Mouse (Mus musculus) MEL (cell line): ENCODE measurements around the gene Snx10. TPM values are rescaled to one million over a fixed set of nuclear protein-coding genes. Genes with fewer than 3 reads are reported as not detected.

ENCODE experiments used
- DNase-seq: peaks from one replicate; pipeline ENCODE4 v3.0.0; 2011; ENCODE audit warnings: low read depth, low spot score
- H3K27ac ChIP-seq: 2 replicates; pipeline ENCODE4 v1.5.1; 2012; ENCODE audit warnings: low read depth, mild to moderate bottlenecking, control low read depth, low read length, moderate library complexity; ENCODE audit not compliant: control insufficient read depth
- H3K27me3 ChIP-seq, 2 experiments: fragments of 150-350 bp in 1 of 2; sonication (generic) in 1 of 2; 2 replicates each; pipeline ENCODE4 v1.6.1; 2012; ENCODE audit warnings: low read length in 2 of 2, mild to moderate bottlenecking in 2 of 2, improper control_type of control experiment in 1 of 2, moderate library complexity in 1 of 2; ENCODE audit not compliant: insufficient read depth in 2 of 2, control insufficient read depth in 1 of 2
- H3K36me3 ChIP-seq, 2 experiments: 2 replicates each; pipeline ENCODE4 v1.6.1; 2012 to 2014; ENCODE audit warnings: low read length in 2 of 2, improper control_type of control experiment in 1 of 2, inconsistent platforms in 1 of 2, mild to moderate bottlenecking in 1 of 2; ENCODE audit not compliant: insufficient read depth in 2 of 2, control insufficient read depth in 1 of 2
- H3K4me1 ChIP-seq, 2 experiments: fragments of 150-350 bp in 1 of 2; sonication (generic) in 1 of 2; 2 replicates each; pipeline ENCODE4 v1.6.1; 2012; ENCODE audit warnings: low read length in 2 of 2, improper control_type of control experiment in 1 of 2, mild to moderate bottlenecking in 1 of 2; ENCODE audit not compliant: insufficient read depth in 2 of 2, control insufficient read depth in 1 of 2
- H3K4me3 ChIP-seq, 2 experiments: fragments of 150-350 bp in 1 of 2; sonication (generic) in 1 of 2; 2 replicates each; pipeline ENCODE4 v1.5.1; 2012; ENCODE audit warnings: low read depth in 2 of 2, low read length in 2 of 2, mild to moderate bottlenecking in 2 of 2, moderate library complexity in 2 of 2, control low read depth in 1 of 2, improper control_type of control experiment in 1 of 2; ENCODE audit not compliant: control insufficient read depth in 1 of 2, insufficient read depth in 1 of 2
- H3K79me2 ChIP-seq: 2 replicates; pipeline ENCODE4 v1.6.1; 2012; ENCODE audit warnings: mild to moderate bottlenecking, low read length, moderate library complexity; ENCODE audit not compliant: control insufficient read depth, poor library complexity, insufficient read depth
- H3K9ac ChIP-seq: 2 replicates; pipeline ENCODE4 v1.6.1; 2012; ENCODE audit warnings: low read depth, mild to moderate bottlenecking, control low read depth, low read length, moderate library complexity; ENCODE audit not compliant: control insufficient read depth, poor library complexity, severe bottlenecking
- H3K9me3 ChIP-seq: fragments of 150-350 bp; sonication (generic); replicated peaks from 2 replicates; pipeline ENCODE4 v1.6.1; 2012; ENCODE audit warnings: mild to moderate bottlenecking, low read length, improper control_type of control experiment, moderate library complexity; ENCODE audit not compliant: insufficient read depth
- CHD1 ChIP-seq: IDR thresholded peaks from 2 replicates; pipeline ENCODE4 v1.6.1; 2012; ENCODE audit warnings: low read depth, mild to moderate bottlenecking, inconsistent platforms, low read length, improper control_type of control experiment
- ELF1 ChIP-seq: IDR thresholded peaks from 2 replicates; pipeline ENCODE4 v1.6.1; 2014; ENCODE audit warnings: low read depth, mild to moderate bottlenecking, inconsistent platforms, low read length, improper control_type of control experiment, moderate library complexity
- GABPA ChIP-seq: IDR thresholded peaks from 2 replicates; pipeline ENCODE4 v1.6.1; 2012; ENCODE audit warnings: low read depth, mild to moderate bottlenecking, inconsistent platforms, low read length, improper control_type of control experiment, moderate library complexity
- GATA1 ChIP-seq: IDR thresholded peaks from 2 replicates; pipeline ENCODE4 v1.6.1; 2011; ENCODE audit warnings: low read depth, low read length, improper control_type of control experiment
- HCFC1 ChIP-seq: IDR thresholded peaks from 2 replicates; pipeline ENCODE4 v1.6.1; 2012; ENCODE audit warnings: low read depth, mild to moderate bottlenecking, inconsistent platforms, low read length, improper control_type of control experiment, moderate library complexity
- KAT2A ChIP-seq: conservative IDR thresholded peaks from 2 replicates; pipeline ENCODE4 v1.6.1; 2012; ENCODE audit warnings: low read depth, low read length, improper control_type of control experiment, inconsistent platforms
- MAFK ChIP-seq: IDR thresholded peaks from 2 replicates; pipeline ENCODE4 v1.6.1; 2011; ENCODE audit warnings: low read depth, mild to moderate bottlenecking, low read length, improper control_type of control experiment, borderline replicate concordance
- MAX ChIP-seq: IDR thresholded peaks from 2 replicates; pipeline ENCODE4 v1.6.1; 2011; ENCODE audit warnings: low read length, improper control_type of control experiment
- MAZ ChIP-seq: IDR thresholded peaks from 2 replicates; pipeline ENCODE4 v1.6.1; 2012; ENCODE audit warnings: low read depth, mild to moderate bottlenecking, inconsistent platforms, low read length, improper control_type of control experiment
- MXI1 ChIP-seq: IDR thresholded peaks from 2 replicates; pipeline ENCODE4 v1.6.1; 2011; ENCODE audit warnings: mild to moderate bottlenecking, low read depth, low read length, improper control_type of control experiment
- MYC ChIP-seq: IDR thresholded peaks from 2 replicates; pipeline ENCODE4 v1.6.1; 2011; ENCODE audit warnings: low read depth, mild to moderate bottlenecking, low read length, improper control_type of control experiment, moderate library complexity
- POLR2A ChIP-seq, 2 experiments: IDR thresholded peaks; 2 replicates each; pipeline ENCODE4 v1.6.1; 2011 to 2012; ENCODE audit warnings: low read length in 2 of 2, mild to moderate bottlenecking in 2 of 2, control low read depth in 1 of 2, improper control_type of control experiment in 1 of 2, low read depth in 1 of 2, moderate library complexity in 1 of 2; ENCODE audit not compliant: control insufficient read depth in 1 of 2, insufficient read depth in 1 of 2, poor library complexity in 1 of 2
- POLR2AphosphoS2 ChIP-seq: IDR thresholded peaks from 2 replicates; pipeline ENCODE4 v1.6.1; 2011; ENCODE audit warnings: low read length, improper control_type of control experiment
- POLR2AphosphoS5 ChIP-seq: IDR thresholded peaks from 2 replicates; pipeline ENCODE4 v1.6.1; 2012; ENCODE audit warnings: low read depth, borderline replicate concordance, mild to moderate bottlenecking, inconsistent platforms, low read length, moderate library complexity, mixed read lengths
- SIN3A ChIP-seq: IDR thresholded peaks from 2 replicates; pipeline ENCODE4 v1.6.1; 2012; ENCODE audit warnings: low read length, improper control_type of control experiment, inconsistent platforms
- TAL1 ChIP-seq: IDR thresholded peaks from 2 replicates; pipeline ENCODE4 v1.6.1; 2012; ENCODE audit warnings: mild to moderate bottlenecking, inconsistent platforms, low read length, moderate library complexity, mixed read lengths
- TCF12 ChIP-seq: IDR thresholded peaks from 2 replicates; pipeline ENCODE4 v1.6.1; 2014; ENCODE audit warnings: low read depth, mild to moderate bottlenecking, inconsistent platforms, low read length, improper control_type of control experiment, moderate library complexity
- USF1 ChIP-seq: IDR thresholded peaks from 2 replicates; pipeline ENCODE4 v1.6.1; 2014; ENCODE audit warnings: low read depth, mild to moderate bottlenecking, inconsistent platforms, low read length, improper control_type of control experiment, moderate library complexity
- USF2 ChIP-seq, 2 experiments: IDR thresholded peaks; 2 replicates each; pipeline ENCODE4 v1.6.1; 2011 to 2012; ENCODE audit warnings: improper control_type of control experiment in 2 of 2, low read length in 2 of 2, borderline replicate concordance in 1 of 2, inconsistent platforms in 1 of 2, low read depth in 1 of 2, mild to moderate bottlenecking in 1 of 2; ENCODE audit not compliant: insufficient read depth in 1 of 2
- ZC3H11A ChIP-seq: IDR thresholded peaks from 2 replicates; pipeline ENCODE4 v1.6.1; 2012; ENCODE audit warnings: low read depth, mild to moderate bottlenecking, inconsistent platforms, low read length, improper control_type of control experiment
- ZKSCAN1 ChIP-seq: IDR thresholded peaks from 2 replicates; pipeline ENCODE4 v1.6.1; 2012; ENCODE audit warnings: low read depth, mild to moderate bottlenecking, inconsistent platforms, low read length, improper control_type of control experiment, moderate library complexity
- ZMIZ1 ChIP-seq: IDR thresholded peaks from 2 replicates; pipeline ENCODE4 v1.6.1; 2012; ENCODE audit warnings: low read depth, mild to moderate bottlenecking, inconsistent platforms, low read length, improper control_type of control experiment, moderate library complexity
- polyA plus RNA-seq, 2 experiments: library from polyadenylated mRNA; stranded (reverse) in 1 of 2; unstranded in 1 of 2; fragments of >175 nt in 1 of 2; fragments of >200 nt in 1 of 2; gene quantifications; 2 replicates each; pipeline versions ENCODE4 v1.2.1 to v1.2.4; 2012; ENCODE audit warnings: low replicate concordance in 2 of 2, low read depth in 1 of 2; ENCODE audit not compliant: insufficient read length in 2 of 2, insufficient read depth in 1 of 2, missing spikeins in 1 of 2
- total RNA-seq: library from RNA; depleted of rRNA; stranded (reverse); fragments of 300-350 nt; gene quantifications from 2 replicates; pipeline ENCODE4 v1.2.3, GENCODE M21; 2012

Gene Snx10
- total and polyA plus RNA-seq, 3 experiments: 3.9 to 7.0 TPM; not detected in 1

GRCm38 (mm10) chr6:51602341-51602740, 78.6 kb downstream of the Snx10 start:
- no peaks in the 10 kb centered on the region for H3K79me2 ChIP-seq
- no peak overlapping the region for H3K27ac ChIP-seq
- TF ChIP-seq ZKSCAN1: no peak
- peaks cover 0 to 2% of the 10 kb centered on the region in 2 experiments; a peak in 2 of 4 replicates for H3K27me3 ChIP-seq
- no peaks in the 10 kb centered on the region for H3K36me3 ChIP-seq
- H3K9ac ChIP-seq: no peak overlapping the region
- no peak overlapping the region for H3K4me3 ChIP-seq
- H3K4me1 ChIP-seq: no peaks in the 10 kb centered on the region
- no peak for DNase-seq
- H3K9me3 ChIP-seq: no peaks in the 10 kb centered on the region

- no peak for TF ChIP-seq MXI1
- no peak for TF ChIP-seq USF2 (IDR thresholded peaks at IDR 0.05; ENCODE audit: borderline replicate concordance in 1 of 2, insufficient read depth in 1 of 2, low read depth in 1 of 2, low read length in 2 of 2)
- TF ChIP-seq TCF12: no peak
- no peak for TF ChIP-seq POLR2AphosphoS2
- TF ChIP-seq MAX: no peak
- no peak for TF ChIP-seq USF1
- no peak for TF ChIP-seq MAZ
- no peak for TF ChIP-seq POLR2A (IDR thresholded peaks at IDR 0.05; ENCODE audit: control insufficient read depth in 1 of 2, insufficient read depth in 1 of 2, low read depth in 1 of 2, low read length in 2 of 2, poor library complexity in 1 of 2)
- TF ChIP-seq HCFC1: no peak
- TF ChIP-seq SIN3A: no peak
- TF ChIP-seq MAFK: no peak
- TF ChIP-seq ZKSCAN1: no peak
- TF ChIP-seq POLR2AphosphoS5: no peak
- no peak for TF ChIP-seq GATA1
- TF ChIP-seq, all 39 proteins: peak for 0
- H3K79me2 ChIP-seq: no peaks in the 10 kb centered on the region
- H3K27ac ChIP-seq: no peak overlapping the region
- H3K4me3 ChIP-seq: no peak overlapping the region
- peaks cover 0 to 2% of the 10 kb centered on the region in 2 experiments; a peak in 3 of 4 replicates for H3K27me3 ChIP-seq
- no peaks in the 10 kb centered on the region for H3K4me1 ChIP-seq
- H3K9ac ChIP-seq: no peak overlapping the region
- H3K9me3 ChIP-seq: no peaks in the 10 kb centered on the region
- DNase-seq: no peak
- H3K36me3 ChIP-seq: no peaks in the 10 kb centered on the region
These were observed 80.0 kb downstream of the Snx10 start for GRCm38 (mm10) chr6:51603691-51604090.

- Histone ChIP-seq H3K27ac (no peak overlapping the region), H3K27me3 (peaks cover 0 to 2% of the 10 kb centered on the region in 2 experiments; a peak in 3 of 4 replicates), H3K4me3 (no peak overlapping the region), H3K79me2 (no peaks in the 10 kb centered on the region), H3K9me3 (no peaks in the 10 kb centered on the region), H3K36me3 (no peaks in the 10 kb centered on the region), H3K4me1 (no peaks in the 10 kb centered on the region), H3K9ac (no peak overlapping the region)
- TF ChIP-seq MYC: no peak
- no peak for TF ChIP-seq GABPA
- TF ChIP-seq ZKSCAN1: no peak
- TF ChIP-seq ZMIZ1: no peak
- no peak for TF ChIP-seq ZC3H11A
- TF ChIP-seq KAT2A: no peak
- no peak for TF ChIP-seq HCFC1
- TF ChIP-seq ELF1: no peak
- TF ChIP-seq USF2 (IDR thresholded peaks at IDR 0.05; ENCODE audit: borderline replicate concordance in 1 of 2, insufficient read depth in 1 of 2, low read depth in 1 of 2, low read length in 2 of 2): no peak
- TF ChIP-seq TAL1: no peak
- no peak for TF ChIP-seq CHD1
- no peak for DNase-seq
These were observed 82.5 kb downstream of the Snx10 start for GRCm38 (mm10) chr6:51606245-51606644.
